Mouse (Mus musculus): ENCODE results near the gene Rad50. TPM values are rescaled to one million over a fixed set of nuclear protein-coding genes. Genes with fewer than 3 reads are reported as not detected.

Gene Rad50
- polyA plus RNA-seq, 1 experiment from 2014 or later: 11.0 TPM

DNA sequence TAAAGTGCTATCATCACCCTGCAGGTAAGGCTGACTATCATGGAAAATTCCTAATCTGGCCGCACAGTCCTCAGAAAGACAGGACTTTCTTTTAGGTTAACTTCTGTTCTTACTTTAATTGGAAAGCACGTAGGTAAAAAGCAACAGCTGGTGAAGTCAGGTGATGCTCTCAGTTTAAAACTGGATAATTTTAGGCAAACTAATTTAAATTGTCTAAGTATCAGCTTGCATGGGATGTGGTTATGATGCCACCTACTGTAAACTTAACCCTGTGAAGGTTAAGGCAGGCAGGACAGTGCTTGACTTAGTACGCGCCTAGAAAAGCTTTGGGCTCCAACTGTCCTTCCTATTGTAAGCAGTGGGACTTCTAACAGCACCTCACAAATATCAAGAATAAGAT lies 35.7 kb downstream of the Rad50 start:
- no peak for ATAC-seq
- no peaks in the 10 kb centered on the region for H3K27me3 ChIP-seq (ENCODE audit: control insufficient read depth, insufficient read depth, low read depth, low read length)
- no peak overlapping the region for H3K9ac ChIP-seq (ENCODE audit: low read depth, low read length)
- no peak overlapping the region for H3K4me2 ChIP-seq (ENCODE audit: low read length)
- 96% methylated on average over 4 of the region's 4 CpGs for WGBS
- H3K27ac ChIP-seq (ENCODE audit: low read length): no peak overlapping the region
- H3K9me3 ChIP-seq (replicated peaks; ENCODE audit: control insufficient read depth, low read length, poor library complexity, severe bottlenecking): no peaks in the 10 kb centered on the region
- H3K4me1 ChIP-seq (ENCODE audit: control insufficient read depth, insufficient read depth, low read length): no peaks in the 10 kb centered on the region
- peaks cover 2% of the 10 kb centered on the region; the same call in 1 of the 2 replicates for H3K36me3 ChIP-seq (ENCODE audit: control insufficient read depth, insufficient read depth, low read length)
- H3K4me3 ChIP-seq (ENCODE audit: low read depth, low read length): no peak overlapping the region

DNA sequence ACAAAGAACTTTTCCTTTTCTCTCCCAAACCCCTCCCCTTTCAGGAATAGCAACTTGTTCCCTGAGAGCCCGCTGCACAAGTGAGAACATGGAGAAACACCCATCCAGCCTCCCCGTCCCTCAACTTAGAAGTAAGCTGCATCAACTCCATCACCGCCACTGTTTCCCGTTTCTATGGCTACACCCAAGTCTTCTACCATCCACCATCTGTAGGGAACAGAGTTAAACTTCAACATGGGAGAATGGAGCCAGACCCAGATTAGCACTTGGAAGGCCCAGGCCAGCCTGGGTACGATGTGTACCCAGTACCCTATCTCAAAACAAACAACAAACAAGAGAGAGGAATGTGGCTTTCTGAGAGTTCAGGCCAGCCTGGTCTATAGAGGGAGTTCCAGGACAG lies 43.0 kb downstream of the Rad50 start:
- H3K4me3 ChIP-seq (ENCODE audit: low read depth, low read length): no peak overlapping the region
- WGBS: 85% methylated on average over 5 of the region's 5 CpGs

DNA sequence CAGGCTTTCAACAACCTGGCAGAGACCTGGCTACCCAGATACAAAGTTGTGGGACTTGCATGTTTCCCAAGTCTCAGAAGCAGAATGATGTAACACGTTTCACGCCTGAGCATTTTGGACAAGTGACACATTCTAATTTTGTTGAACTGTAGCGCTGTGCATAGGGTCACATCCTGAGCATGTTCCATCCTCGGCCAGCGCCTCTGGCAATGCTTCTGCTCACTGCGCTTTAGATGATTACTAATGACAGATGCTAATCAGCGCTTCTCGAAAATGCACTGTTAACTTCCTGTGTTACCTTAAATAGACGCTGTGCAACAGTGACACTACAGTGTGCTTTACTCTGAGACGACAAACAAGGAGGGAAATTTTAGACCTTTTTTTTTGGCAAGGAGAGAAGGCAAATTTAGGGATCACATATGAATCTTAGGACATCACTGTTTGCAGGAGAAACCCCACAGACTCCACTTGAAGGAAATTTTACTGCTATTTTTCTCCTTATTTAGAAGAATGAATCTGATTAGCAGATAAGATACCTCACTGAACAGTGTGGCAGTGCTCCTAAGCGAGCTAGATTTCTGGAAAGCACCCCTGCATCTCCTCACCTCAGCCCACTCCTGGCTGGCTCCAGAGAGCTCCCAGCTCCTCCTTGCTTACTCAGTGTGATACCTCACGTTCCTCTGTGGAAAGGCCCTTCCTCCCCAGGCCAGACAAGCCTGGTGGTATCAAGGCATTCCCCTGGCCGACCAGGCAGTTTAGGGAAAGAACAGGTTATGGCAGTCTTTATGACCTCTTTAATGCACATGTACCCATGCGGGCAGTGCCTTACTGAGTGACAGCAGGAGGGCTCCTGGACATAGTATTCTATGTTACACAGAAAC lies 44.1 kb downstream of the Rad50 start:
- H3K4me3 ChIP-seq (ENCODE audit: low read depth, low read length): no peak overlapping the region
- H3K9ac ChIP-seq (ENCODE audit: low read depth, low read length): no peak overlapping the region
- H3K4me2 ChIP-seq (ENCODE audit: low read length): no peak overlapping the region
- no peak for ATAC-seq
- WGBS: 87% methylated on average over 14 of the region's 14 CpGs
- no peaks in the 10 kb centered on the region for H3K4me1 ChIP-seq (ENCODE audit: control insufficient read depth, insufficient read depth, low read length)
- no peak overlapping the region for H3K27ac ChIP-seq (ENCODE audit: low read length)
- no peaks in the 10 kb centered on the region for H3K9me3 ChIP-seq (replicated peaks; ENCODE audit: control insufficient read depth, low read length, poor library complexity, severe bottlenecking)
- no peaks in the 10 kb centered on the region for H3K27me3 ChIP-seq (ENCODE audit: control insufficient read depth, insufficient read depth, low read depth, low read length)
- no peaks in the 10 kb centered on the region for H3K36me3 ChIP-seq (ENCODE audit: control insufficient read depth, insufficient read depth, low read length)

More for the DNA sequence above, 43.0 kb downstream of the Rad50 start:
- ATAC-seq: no peak
- Histone ChIP-seq H3K27ac (ENCODE audit: low read length) (no peak overlapping the region), H3K9me3 (replicated peaks; ENCODE audit: control insufficient read depth, low read length, poor library complexity, severe bottlenecking) (no peaks in the 10 kb centered on the region), H3K27me3 (ENCODE audit: control insufficient read depth, insufficient read depth, low read depth, low read length) (no peaks in the 10 kb centered on the region), H3K4me2 (ENCODE audit: low read length) (no peak overlapping the region), H3K9ac (ENCODE audit: low read depth, low read length) (no peak overlapping the region), H3K4me1 (ENCODE audit: control insufficient read depth, insufficient read depth, low read length) (no peaks in the 10 kb centered on the region), H3K36me3 (ENCODE audit: control insufficient read depth, insufficient read depth, low read length) (no peaks in the 10 kb centered on the region)

DNA sequence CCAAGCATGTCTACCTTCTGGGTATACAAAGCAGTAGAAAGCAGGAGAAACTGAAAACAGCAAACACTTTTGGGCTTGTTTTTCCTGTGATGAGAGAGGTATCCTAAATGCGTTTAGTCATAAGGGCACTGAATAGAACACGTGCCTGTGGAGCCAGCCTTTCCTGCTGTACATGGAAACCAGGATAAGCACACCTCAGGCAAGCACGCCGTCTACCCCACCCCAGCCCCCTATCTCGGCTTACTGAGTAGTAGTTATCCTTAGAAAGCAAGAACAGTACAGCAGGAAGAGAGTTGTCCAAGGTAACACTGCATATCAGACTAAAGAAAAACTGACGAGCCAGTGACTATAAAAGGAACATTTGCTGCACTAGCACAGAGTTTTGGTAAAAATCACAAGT lies 49.3 kb downstream of the Rad50 start:
- WGBS: 89% methylated on average over 6 of the region's 6 CpGs
- Histone ChIP-seq H3K4me1 (ENCODE audit: control insufficient read depth, insufficient read depth, low read length) (no peaks in the 10 kb centered on the region), H3K36me3 (ENCODE audit: control insufficient read depth, insufficient read depth, low read length) (no peaks in the 10 kb centered on the region), H3K9me3 (replicated peaks; ENCODE audit: control insufficient read depth, low read length, poor library complexity, severe bottlenecking) (no peaks in the 10 kb centered on the region), H3K27ac (ENCODE audit: low read length) (no peak overlapping the region), H3K9ac (ENCODE audit: low read depth, low read length) (no peak overlapping the region), H3K4me3 (ENCODE audit: low read depth, low read length) (no peak overlapping the region), H3K27me3 (ENCODE audit: control insufficient read depth, insufficient read depth, low read depth, low read length) (no peaks in the 10 kb centered on the region), H3K4me2 (ENCODE audit: low read length) (no peak overlapping the region)
- no peak for ATAC-seq

DNA sequence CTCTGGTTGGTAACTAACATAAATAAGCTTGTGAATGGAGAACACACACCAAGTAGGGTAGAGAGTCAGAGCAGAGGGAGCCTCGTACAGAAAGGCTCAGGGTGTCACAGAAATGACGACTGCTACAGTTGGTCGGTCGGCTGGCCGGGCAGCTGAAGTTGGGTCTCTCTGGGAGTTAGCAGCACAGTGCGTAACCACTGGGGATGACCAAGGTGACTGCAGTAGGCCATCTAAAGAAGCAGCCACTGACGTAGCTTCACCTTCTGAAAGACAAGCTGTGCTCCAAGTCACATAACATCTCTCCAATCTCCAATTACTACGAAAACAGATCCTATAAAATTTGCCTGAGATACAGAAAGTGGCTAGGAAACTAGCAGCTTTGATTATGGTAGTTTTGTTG lies 49.7 kb downstream of the Rad50 start:
- Histone ChIP-seq H3K9ac (ENCODE audit: low read depth, low read length) (no peak overlapping the region), H3K4me3 (ENCODE audit: low read depth, low read length) (no peak overlapping the region), H3K4me2 (ENCODE audit: low read length) (no peak overlapping the region), H3K4me1 (ENCODE audit: control insufficient read depth, insufficient read depth, low read length) (no peaks in the 10 kb centered on the region), H3K36me3 (ENCODE audit: control insufficient read depth, insufficient read depth, low read length) (no peaks in the 10 kb centered on the region), H3K9me3 (replicated peaks; ENCODE audit: control insufficient read depth, low read length, poor library complexity, severe bottlenecking) (no peaks in the 10 kb centered on the region), H3K27ac (ENCODE audit: low read length) (no peak overlapping the region), H3K27me3 (ENCODE audit: control insufficient read depth, insufficient read depth, low read depth, low read length) (no peaks in the 10 kb centered on the region)
- 92% methylated on average over 8 of the region's 8 CpGs for WGBS
- ATAC-seq: no peak

DNA sequence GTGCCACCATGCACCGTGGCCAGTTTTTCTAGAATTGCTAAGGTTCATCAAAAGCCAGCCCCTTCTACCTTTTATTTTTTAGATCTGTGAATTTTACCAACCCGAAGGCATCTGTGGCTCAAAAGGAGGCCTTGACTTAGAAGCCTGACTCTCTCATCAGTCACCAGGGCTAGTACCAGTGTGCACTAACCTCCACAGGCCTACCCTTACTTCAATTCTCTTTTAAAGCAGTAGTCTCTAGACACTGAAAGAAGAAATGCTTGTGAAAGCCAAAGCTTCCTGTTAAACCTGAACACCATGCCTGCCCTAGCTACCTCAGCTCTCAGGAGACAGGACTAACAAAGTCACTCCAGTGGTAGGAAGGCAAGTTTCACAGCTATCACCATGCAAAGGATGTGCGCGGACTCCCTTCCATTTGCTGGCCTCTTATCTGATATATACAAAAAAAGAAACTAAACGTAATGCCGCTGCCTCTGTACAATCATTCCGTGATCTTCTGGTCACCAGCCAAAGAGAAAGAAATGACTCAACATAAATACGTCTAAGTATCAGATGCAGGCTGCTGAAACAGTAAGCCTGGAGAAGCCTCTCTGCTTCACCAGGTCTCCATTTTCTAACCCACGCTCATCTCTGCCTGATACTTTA lies 50.4 kb downstream of the Rad50 start:
- WGBS: 95% methylated on average over 9 of the region's 9 CpGs
- Histone ChIP-seq H3K4me1 (ENCODE audit: control insufficient read depth, insufficient read depth, low read length) (no peaks in the 10 kb centered on the region), H3K4me3 (ENCODE audit: low read depth, low read length) (no peak overlapping the region), H3K27me3 (ENCODE audit: control insufficient read depth, insufficient read depth, low read depth, low read length) (no peaks in the 10 kb centered on the region), H3K9ac (ENCODE audit: low read depth, low read length) (no peak overlapping the region), H3K9me3 (replicated peaks; ENCODE audit: control insufficient read depth, low read length, poor library complexity, severe bottlenecking) (no peaks in the 10 kb centered on the region), H3K36me3 (ENCODE audit: control insufficient read depth, insufficient read depth, low read length) (no peaks in the 10 kb centered on the region), H3K4me2 (ENCODE audit: low read length) (no peak overlapping the region), H3K27ac (ENCODE audit: low read length) (no peak overlapping the region)
- no peak for ATAC-seq

DNA sequence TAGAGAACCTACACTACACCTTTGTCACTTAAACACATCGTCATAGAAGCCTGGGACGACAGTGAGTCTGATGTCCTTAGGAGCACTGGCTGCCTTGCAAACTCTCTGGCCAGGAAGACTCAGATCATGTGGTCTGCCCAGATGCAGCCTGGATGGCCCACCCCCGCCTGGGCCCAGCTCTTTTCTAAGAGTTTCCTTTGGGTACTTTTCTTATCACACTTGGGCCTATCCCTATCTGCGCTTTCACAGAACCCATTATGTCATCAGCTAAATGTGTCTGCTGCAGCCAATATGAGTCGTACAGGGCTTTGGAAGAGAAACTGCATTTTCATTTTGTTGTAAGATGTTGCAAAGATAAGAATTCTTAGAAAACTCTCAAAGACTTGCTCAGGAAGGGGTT lies 52.1 kb downstream of the Rad50 start:
- no peak for ATAC-seq
- Histone ChIP-seq H3K4me1 (ENCODE audit: control insufficient read depth, insufficient read depth, low read length) (no peaks in the 10 kb centered on the region), H3K4me3 (ENCODE audit: low read depth, low read length) (no peak overlapping the region), H3K27ac (ENCODE audit: low read length) (no peak overlapping the region), H3K9ac (ENCODE audit: low read depth, low read length) (no peak overlapping the region), H3K9me3 (replicated peaks; ENCODE audit: control insufficient read depth, low read length, poor library complexity, severe bottlenecking) (no peaks in the 10 kb centered on the region), H3K4me2 (ENCODE audit: low read length) (no peak overlapping the region), H3K27me3 (ENCODE audit: control insufficient read depth, insufficient read depth, low read depth, low read length) (no peaks in the 10 kb centered on the region), H3K36me3 (ENCODE audit: control insufficient read depth, insufficient read depth, low read length) (0 out of 2 replicates have a peak, but pooled peaks cover 5% of the 10 kb centered on the region)
- WGBS: 92% methylated on average over 5 of the region's 5 CpGs

DNA sequence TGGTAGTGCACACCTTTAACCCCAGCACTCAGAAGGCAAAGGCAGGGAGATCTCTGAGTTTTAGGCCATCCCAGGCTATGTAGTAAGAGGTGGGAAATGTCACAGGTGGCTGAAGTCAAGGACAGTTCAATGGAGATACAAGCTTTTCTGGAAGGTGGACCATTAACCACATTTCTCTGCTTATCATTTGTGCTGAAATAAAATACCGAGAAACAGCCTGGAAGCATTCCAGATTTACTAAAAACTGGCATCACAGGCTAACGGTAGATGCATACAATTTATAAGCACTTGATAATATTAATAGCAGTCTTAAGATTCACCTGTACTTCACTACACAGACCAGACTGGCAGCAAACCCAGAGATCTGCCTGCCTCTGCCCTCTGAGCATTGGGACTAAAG lies 54.7 kb downstream of the Rad50 start:
- Histone ChIP-seq H3K4me1 (ENCODE audit: control insufficient read depth, insufficient read depth, low read length) (no peaks in the 10 kb centered on the region), H3K4me2 (ENCODE audit: low read length) (no peak overlapping the region), H3K4me3 (ENCODE audit: low read depth, low read length) (no peak overlapping the region), H3K27ac (ENCODE audit: low read length) (no peak overlapping the region), H3K27me3 (ENCODE audit: control insufficient read depth, insufficient read depth, low read depth, low read length) (no peaks in the 10 kb centered on the region), H3K36me3 (ENCODE audit: control insufficient read depth, insufficient read depth, low read length) (peaks cover 6% of the 10 kb centered on the region; the same call in 1 of the 2 replicates), H3K9ac (ENCODE audit: low read depth, low read length) (no peak overlapping the region), H3K9me3 (replicated peaks; ENCODE audit: control insufficient read depth, low read length, poor library complexity, severe bottlenecking) (no peaks in the 10 kb centered on the region)
- WGBS: 96% methylated on average over 2 of the region's 2 CpGs
- no peak for ATAC-seq

DNA sequence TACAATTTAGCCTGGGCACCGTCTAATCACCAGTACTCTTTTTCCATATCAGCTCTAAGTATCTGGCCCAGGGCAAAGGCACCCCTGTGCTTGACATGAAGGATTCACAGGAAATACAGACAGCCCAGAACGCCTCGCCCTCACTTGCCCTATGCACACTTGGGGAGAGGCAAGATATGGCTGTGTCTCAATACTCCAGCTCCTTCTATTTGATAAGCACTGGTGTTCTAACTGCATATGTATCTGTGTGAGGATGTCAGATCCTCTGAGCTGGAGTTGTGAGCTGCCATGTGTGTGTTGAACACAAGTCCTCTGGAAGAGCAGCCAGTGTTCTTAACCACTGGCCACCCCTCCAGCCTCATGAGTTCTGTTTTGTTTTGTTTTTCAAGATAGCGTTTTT lies 55.7 kb downstream of the Rad50 start:
- Histone ChIP-seq H3K9me3 (replicated peaks; ENCODE audit: control insufficient read depth, low read length, poor library complexity, severe bottlenecking) (no peaks in the 10 kb centered on the region), H3K9ac (ENCODE audit: low read depth, low read length) (no peak overlapping the region), H3K27me3 (ENCODE audit: control insufficient read depth, insufficient read depth, low read depth, low read length) (no peaks in the 10 kb centered on the region), H3K36me3 (ENCODE audit: control insufficient read depth, insufficient read depth, low read length) (peaks cover 6% of the 10 kb centered on the region; the same call in 1 of the 2 replicates), H3K4me3 (ENCODE audit: low read depth, low read length) (no peak overlapping the region), H3K27ac (ENCODE audit: low read length) (no peak overlapping the region), H3K4me1 (ENCODE audit: control insufficient read depth, insufficient read depth, low read length) (no peaks in the 10 kb centered on the region), H3K4me2 (ENCODE audit: low read length) (no peak overlapping the region)
- ATAC-seq: no peak
- 90% methylated on average over 4 of the region's 4 CpGs for WGBS

All from midbrain, embryonic 16.5 days (tissue).